Comparison of ENCODE assay signal across 8 mouse cellular contexts in genomic region chr10:44148337-44149317, GRCm38 (mm10). TPM values are rescaled to one million over a fixed set of nuclear protein-coding genes. Genes with fewer than 3 reads are reported as not detected.
DNase-seq lines count a peak whose midpoint lies in the region; ATAC-seq lines count a peak whose summit lies in the region.

Crybg1 (minus strand) TSS chr10:44148853.

- peak; percentile 56 for DNase-seq in T-cell, adult 2 months (ENCODE audit: low spot score)
- peak; percentile 2 for DNase-seq in cerebellum, adult 11 months
- peak; percentile 33 for DNase-seq in forebrain, embryonic 14.5 days (ENCODE audit: low spot score)
- DNase-seq in hindbrain, embryonic 14.5 days (ENCODE audit: low spot score) = peak; percentile 30
- DNase-seq in limb, embryonic 10.5 days (ENCODE audit: low spot score) = peak; percentile 89
- peak; percentile 76 for DNase-seq in midbrain, embryonic 10.5 days (ENCODE audit: low spot score)
- DNase-seq in spleen, adult 12 weeks (ENCODE audit: low spot score) = peak; percentile 53
- DNase-seq in adipocyte (ENCODE audit: low spot score) = no peak

- no peak within 1 kb of the TSS for H3K27ac ChIP-seq in forebrain, embryonic 14.5 days (ENCODE audit: low read depth, low read length)
- no peak within 1 kb of the TSS for H3K27ac ChIP-seq in hindbrain, embryonic 14.5 days
- peak within 1 kb of the TSS; percentile 44; the same call in 1 of the 2 replicates for H3K27ac ChIP-seq in limb, embryonic 10.5 days
- no peak within 1 kb of the TSS; the same call in 1 of the 2 replicates for H3K27ac ChIP-seq in midbrain, embryonic 10.5 days (replicated peaks)

- 2% methylated on average over 51 of the region's 53 CpGs for WGBS in forebrain, embryonic 14.5 days
- WGBS in hindbrain, embryonic 14.5 days = 5% methylated on average over 51 of the region's 53 CpGs
- 3% methylated on average over 52 of the region's 53 CpGs for WGBS in limb, embryonic 10.5 days
- WGBS in midbrain, embryonic 10.5 days = 3% methylated on average over 53 of the region's 53 CpGs

- peak within 1 kb of the TSS; percentile 21 for H3K4me3 ChIP-seq in forebrain, embryonic 14.5 days (ENCODE audit: low read depth, low read length)
- H3K4me3 ChIP-seq in hindbrain, embryonic 14.5 days (replicated peaks; ENCODE audit: low read length) = peak within 1 kb of the TSS; percentile 26
- H3K4me3 ChIP-seq in limb, embryonic 10.5 days = peak within 1 kb of the TSS; percentile 56
- peak within 1 kb of the TSS; percentile 56 for H3K4me3 ChIP-seq in midbrain, embryonic 10.5 days

- 0 out of 2 replicates have a peak within 1 kb of the TSS, but pooled peaks have one; percentile 13 for H3K9ac ChIP-seq in forebrain, embryonic 14.5 days (ENCODE audit: low read length)
- no peak within 1 kb of the TSS for H3K9ac ChIP-seq in hindbrain, embryonic 14.5 days

- H3K4me2 ChIP-seq in forebrain, embryonic 14.5 days (ENCODE audit: low read length) = peak within 1 kb of the TSS; percentile 53
- peak within 1 kb of the TSS; percentile 53 for H3K4me2 ChIP-seq in hindbrain, embryonic 14.5 days (replicated peaks)

- no peaks in the 10 kb centered on the region for H3K9me3 ChIP-seq in forebrain, embryonic 14.5 days (replicated peaks; ENCODE audit: control insufficient read depth, low read length)
- no peaks in the 10 kb centered on the region for H3K9me3 ChIP-seq in hindbrain, embryonic 14.5 days (ENCODE audit: control insufficient read depth, low read length)
- H3K9me3 ChIP-seq in limb, embryonic 10.5 days (replicated peaks) = no peaks in the 10 kb centered on the region
- H3K9me3 ChIP-seq in midbrain, embryonic 10.5 days (replicated peaks) = no peaks in the 10 kb centered on the region

- no peaks in the 10 kb centered on the region for H3K36me3 ChIP-seq in forebrain, embryonic 14.5 days (ENCODE audit: control insufficient read depth, insufficient read depth, low read length)
- no peaks in the 10 kb centered on the region for H3K36me3 ChIP-seq in hindbrain, embryonic 14.5 days (replicated peaks; ENCODE audit: control insufficient read depth, insufficient read depth)
- no peaks in the 10 kb centered on the region for H3K36me3 ChIP-seq in limb, embryonic 10.5 days
- no peaks in the 10 kb centered on the region for H3K36me3 ChIP-seq in midbrain, embryonic 10.5 days

- peaks cover 8% of the 10 kb centered on the region; the same call in 1 of the 2 replicates for H3K27me3 ChIP-seq in forebrain, embryonic 14.5 days (replicated peaks; ENCODE audit: control insufficient read depth, insufficient read depth, low read length)
- peaks cover 18% of the 10 kb centered on the region; the same call in 1 of the 2 replicates for H3K27me3 ChIP-seq in hindbrain, embryonic 14.5 days (ENCODE audit: control insufficient read depth, insufficient read depth, low read length)
- peaks cover 20% of the 10 kb centered on the region for H3K27me3 ChIP-seq in limb, embryonic 10.5 days (ENCODE audit: low read depth, poor library complexity, severe bottlenecking)
- peaks cover 28% of the 10 kb centered on the region for H3K27me3 ChIP-seq in midbrain, embryonic 10.5 days (ENCODE audit: low read depth, poor library complexity, severe bottlenecking)

- ATAC-seq in forebrain, embryonic 14.5 days = peak; percentile 82
- ATAC-seq in hindbrain, embryonic 14.5 days (ENCODE audit: low FRiP score) = peak; percentile 46; the same call in 1 of the 2 replicates

- peaks cover 8% of the 10 kb centered on the region for H3K4me1 ChIP-seq in forebrain, embryonic 14.5 days (ENCODE audit: control insufficient read depth, insufficient read depth, low read length)
- H3K4me1 ChIP-seq in hindbrain, embryonic 14.5 days (replicated peaks; ENCODE audit: control insufficient read depth, insufficient read depth, low read length) = peaks cover 4% of the 10 kb centered on the region; the same call in 1 of the 2 replicates
- peaks cover 12% of the 10 kb centered on the region for H3K4me1 ChIP-seq in limb, embryonic 10.5 days
- peaks cover 14% of the 10 kb centered on the region for H3K4me1 ChIP-seq in midbrain, embryonic 10.5 days

RNA-seq across cellular contexts. Expression of gene Crybg1, which starts in this region (rescaled TPM):
- 0.20 and 0.23 TPM in 2 replicates for polyA plus RNA-seq in forebrain, embryonic 14.5 days (2014; fragmentation: Nextera tagmentation; extraction: Ambion mirVana)
- 0.20 and 0.21 TPM in 2 replicates for polyA plus RNA-seq in hindbrain, embryonic 14.5 days (2014; fragmentation: Nextera tagmentation; extraction: Ambion mirVana)
- 0.35 and 0.43 TPM in 2 replicates for polyA plus RNA-seq in limb, embryonic 10.5 days (2016; fragmentation: Nextera tagmentation; extraction: Ambion mirVana)
- polyA plus RNA-seq in midbrain, embryonic 10.5 days (2016; fragmentation: Nextera tagmentation; extraction: Ambion mirVana) = 0.11 and 0.15 TPM in 2 replicates

Comparison
In these comparisons a context has a peak if more than half of its experiments do, and no peak if none do; other contexts are left out.
1. Peak in DNase-seq, ATAC-seq, H3K4me3 ChIP-seq, H3K9ac ChIP-seq and H3K4me2 ChIP-seq in forebrain, embryonic 14.5 days; RNA of the gene not detected or under 1 TPM.
2. Peak in DNase-seq, ATAC-seq, H3K4me3 ChIP-seq and H3K4me2 ChIP-seq in hindbrain, embryonic 14.5 days; RNA of the gene not detected or under 1 TPM.
3. Peak in DNase-seq, H3K4me3 ChIP-seq and H3K27ac ChIP-seq in limb, embryonic 10.5 days; RNA of the gene not detected or under 1 TPM.
4. Peak in DNase-seq and H3K4me3 ChIP-seq in midbrain, embryonic 10.5 days; RNA of the gene not detected or under 1 TPM.